Mouse (Mus musculus): Measurements from ENCODE around the gene Vmn1r202. TPM values are rescaled to one million over a fixed set of nuclear protein-coding genes. Genes with fewer than 3 reads are reported as not detected.
"Not testable (repeated sequence)": the region's sequence is repeated elsewhere in the genome, so short reads cannot be mapped to it uniquely, and the experiment has no call there.

Gene Vmn1r202
- polyA plus RNA-seq (2011; ENCODE audit: insufficient read depth, insufficient read length, low read depth, missing spikeins) = 0.17 TPM in 1 of 2 replicates, not detected in the other

DNA sequence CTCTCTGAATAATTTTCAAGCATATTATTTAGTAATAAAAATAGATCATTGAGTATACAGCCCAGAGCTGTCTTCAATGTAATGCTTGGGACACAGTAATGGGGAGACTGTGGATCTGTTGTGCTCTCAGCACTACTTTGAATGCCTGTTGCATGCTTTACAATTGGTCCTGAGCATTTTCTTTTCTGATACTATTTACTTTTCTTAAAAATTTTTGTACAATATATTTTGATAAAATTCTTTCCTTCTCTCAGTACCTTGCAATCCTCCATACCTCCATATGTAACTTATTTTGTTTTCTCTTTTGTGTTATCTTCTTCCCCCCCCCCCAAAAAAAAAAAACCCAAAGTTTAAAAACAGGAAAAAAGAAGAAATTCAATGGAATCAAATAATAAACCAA is at the start of gene Vmn1r202:
Vmn1r202 (minus strand) TSS at position 101 of the 400 bp plus-strand sequence.
- H3K27me3 ChIP-seq (ENCODE audit: control insufficient read depth, insufficient read depth, low read length, poor library complexity, severe bottlenecking) = no peaks in the 10 kb centered on the region
- H3K36me3 ChIP-seq (ENCODE audit: control insufficient read depth, insufficient read depth, low read length, poor library complexity, severe bottlenecking) = no peaks in the 10 kb centered on the region
- no peak within 1 kb of the TSS for H3K4me3 ChIP-seq (ENCODE audit: low read depth, low read length)
- H3K9ac ChIP-seq (ENCODE audit: low read depth, poor library complexity, severe bottlenecking) = no peak within 1 kb of the TSS
- H3K4me1 ChIP-seq (ENCODE audit: control insufficient read depth, insufficient read depth, low read length) = no peaks in the 10 kb centered on the region
- H3K27ac ChIP-seq (ENCODE audit: insufficient read depth, low read length) = no peak within 1 kb of the TSS
- no peak for TF ChIP-seq CTCF (IDR thresholded peaks at IDR 0.05; ENCODE audit: low read depth, low read length)
- no peak for TF ChIP-seq POLR2A (IDR thresholded peaks at IDR 0.05; ENCODE audit: insufficient read depth, low read length)
- TF ChIP-seq EP300 (IDR thresholded peaks at IDR 0.05; ENCODE audit: insufficient read depth, low read depth, low read length) = no peak
- no peaks in the 10 kb centered on the region for H3K9me3 ChIP-seq (replicated peaks; ENCODE audit: control insufficient read depth, insufficient read depth, low read length, poor library complexity, severe bottlenecking)

DNA sequence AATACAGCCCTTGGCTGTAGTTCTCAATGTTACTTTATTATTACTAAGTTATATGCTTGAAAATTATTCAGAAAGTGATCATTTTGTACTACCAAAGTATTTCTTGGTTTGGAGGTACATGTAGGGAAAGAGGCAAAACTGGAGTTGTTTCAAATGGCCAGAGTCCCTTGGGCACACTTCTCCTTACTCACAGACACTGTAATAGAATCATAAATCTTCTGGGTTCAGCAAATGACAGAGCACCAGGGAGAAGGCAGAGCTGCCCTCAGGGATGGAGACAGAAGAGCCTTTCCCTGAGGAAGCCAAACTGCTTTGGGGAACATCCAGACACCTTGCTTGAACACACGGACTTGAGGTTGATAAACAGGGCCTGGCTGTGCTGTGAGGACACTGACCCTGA is 47.7 kb upstream of the Vmn1r202 start, which contains the start of gene Vmn1r204:
Vmn1r204 (plus strand) TSS at position 301 of the 400 bp plus-strand sequence.
- not testable (repeated sequence) for H3K27ac ChIP-seq (ENCODE audit: insufficient read depth, low read length)

DNA sequence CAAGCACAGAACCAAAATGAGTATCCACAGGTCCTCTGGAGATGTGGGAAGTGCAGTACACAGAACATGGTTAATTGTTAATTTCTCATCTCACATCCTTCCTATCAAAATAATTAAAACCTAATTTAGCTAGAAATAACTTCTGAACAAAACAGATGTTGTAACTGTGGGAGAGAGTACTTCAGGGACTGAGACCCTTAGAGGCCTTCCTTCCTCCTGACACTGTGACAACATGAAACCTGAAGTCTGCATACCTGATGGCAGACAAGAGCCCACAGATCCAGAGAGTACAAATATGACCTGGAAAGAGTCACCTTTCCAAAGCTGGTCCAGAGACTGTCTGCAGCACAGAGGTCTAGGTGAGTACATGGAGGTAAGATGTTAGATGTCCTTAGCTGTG is 12.6 kb upstream of the Vmn1r202 start, which contains the start of gene Vmn1r203:
Vmn1r203 (plus strand) TSS at position 301 of the 400 bp plus-strand sequence.
- H3K4me1 ChIP-seq (ENCODE audit: control insufficient read depth, insufficient read depth, low read length) = no peaks in the 10 kb centered on the region
- H3K9me3 ChIP-seq (replicated peaks; ENCODE audit: control insufficient read depth, insufficient read depth, low read length, poor library complexity, severe bottlenecking) = 0 out of 2 replicates have a peak, but pooled peaks cover 3% of the 10 kb centered on the region
- no peak within 1 kb of the TSS for H3K9ac ChIP-seq (ENCODE audit: low read depth, poor library complexity, severe bottlenecking)
- no peak within 1 kb of the TSS for H3K4me3 ChIP-seq (ENCODE audit: low read depth, low read length)
- H3K36me3 ChIP-seq (ENCODE audit: control insufficient read depth, insufficient read depth, low read length, poor library complexity, severe bottlenecking) = no peaks in the 10 kb centered on the region
- TF ChIP-seq EP300 (IDR thresholded peaks at IDR 0.05; ENCODE audit: insufficient read depth, low read depth, low read length) (no peak), CTCF (IDR thresholded peaks at IDR 0.05; ENCODE audit: low read depth, low read length) (no peak), POLR2A (IDR thresholded peaks at IDR 0.05; ENCODE audit: insufficient read depth, low read length) (no peak)
- H3K27ac ChIP-seq (ENCODE audit: insufficient read depth, low read length) = no peak within 1 kb of the TSS
- no peaks in the 10 kb centered on the region for H3K27me3 ChIP-seq (ENCODE audit: control insufficient read depth, insufficient read depth, low read length, poor library complexity, severe bottlenecking)

More for the DNA sequence above, 47.7 kb upstream of the Vmn1r202 start, which contains the start of gene Vmn1r204:
- not testable (repeated sequence) for H3K36me3 ChIP-seq (ENCODE audit: control insufficient read depth, insufficient read depth, low read length, poor library complexity, severe bottlenecking); H3K4me3 ChIP-seq (ENCODE audit: low read depth, low read length); H3K27me3 ChIP-seq (ENCODE audit: control insufficient read depth, insufficient read depth, low read length, poor library complexity, severe bottlenecking); H3K9ac ChIP-seq (ENCODE audit: low read depth, poor library complexity, severe bottlenecking); H3K4me1 ChIP-seq (ENCODE audit: control insufficient read depth, insufficient read depth, low read length); H3K9me3 ChIP-seq (replicated peaks; ENCODE audit: control insufficient read depth, insufficient read depth, low read length, poor library complexity, severe bottlenecking)

DNA sequence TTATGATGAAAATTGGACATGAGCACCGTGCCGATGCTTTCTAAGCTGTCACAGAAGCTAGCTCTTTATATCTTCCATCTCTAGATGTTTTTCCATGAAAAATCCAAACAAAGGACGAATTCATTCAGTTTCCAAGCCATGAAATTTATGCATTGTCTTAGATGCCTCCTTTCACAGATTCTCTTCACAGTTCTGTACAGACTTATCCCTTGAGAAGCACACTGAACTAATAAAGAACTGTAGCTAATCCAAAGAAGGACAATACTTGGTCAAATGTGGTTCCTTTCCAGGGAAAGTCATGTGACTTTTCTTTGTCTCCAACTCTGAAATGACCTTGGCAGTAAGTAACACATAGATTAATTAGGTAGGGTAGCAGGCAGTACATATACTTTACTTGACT is 2.8 kb downstream of the Vmn1r202 start:
- Histone ChIP-seq H3K27me3 (ENCODE audit: control insufficient read depth, insufficient read depth, low read length, poor library complexity, severe bottlenecking) (no peaks in the 10 kb centered on the region), H3K9ac (ENCODE audit: low read depth, poor library complexity, severe bottlenecking) (no peak overlapping the region), H3K27ac (ENCODE audit: insufficient read depth, low read length) (no peak overlapping the region), H3K4me3 (ENCODE audit: low read depth, low read length) (no peak overlapping the region), H3K9me3 (replicated peaks; ENCODE audit: control insufficient read depth, insufficient read depth, low read length, poor library complexity, severe bottlenecking) (no peaks in the 10 kb centered on the region), H3K36me3 (ENCODE audit: control insufficient read depth, insufficient read depth, low read length, poor library complexity, severe bottlenecking) (no peaks in the 10 kb centered on the region), H3K4me1 (ENCODE audit: control insufficient read depth, insufficient read depth, low read length) (no peaks in the 10 kb centered on the region)
- TF ChIP-seq EP300 (IDR thresholded peaks at IDR 0.05; ENCODE audit: insufficient read depth, low read depth, low read length) (no peak), POLR2A (IDR thresholded peaks at IDR 0.05; ENCODE audit: insufficient read depth, low read length) (no peak), CTCF (IDR thresholded peaks at IDR 0.05; ENCODE audit: low read depth, low read length) (no peak)

DNA sequence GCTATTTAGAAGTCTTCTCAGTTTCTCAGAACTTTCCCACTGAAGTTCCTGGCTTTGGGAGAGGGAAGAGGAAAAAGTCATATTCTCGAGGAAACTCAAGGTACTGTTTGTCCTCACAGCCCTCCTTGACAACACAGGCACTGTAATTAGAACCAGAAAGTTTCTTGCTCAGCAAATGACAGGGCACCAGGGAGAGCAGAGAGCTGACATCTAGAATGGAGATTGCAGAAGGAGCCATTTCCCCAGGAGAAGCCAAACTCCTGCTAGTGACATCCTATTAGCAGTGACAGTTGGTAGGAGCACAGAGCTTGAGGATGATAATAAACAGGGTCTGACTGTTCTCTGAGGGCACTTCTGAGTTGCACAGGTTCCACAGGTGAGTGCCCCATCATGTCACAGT is 33.6 kb downstream of the Vmn1r202 start, which contains the start of gene Vmn1r201:
Vmn1r201 (plus strand) TSS at position 301 of the 400 bp plus-strand sequence.
- H3K4me3 ChIP-seq (ENCODE audit: low read depth, low read length) = no peak within 1 kb of the TSS
- no peaks in the 10 kb centered on the region for H3K9me3 ChIP-seq (replicated peaks; ENCODE audit: control insufficient read depth, insufficient read depth, low read length, poor library complexity, severe bottlenecking)
- no peak within 1 kb of the TSS for H3K9ac ChIP-seq (ENCODE audit: low read depth, poor library complexity, severe bottlenecking)
- no peak within 1 kb of the TSS for H3K27ac ChIP-seq (ENCODE audit: insufficient read depth, low read length)
- no peak for TF ChIP-seq CTCF (IDR thresholded peaks at IDR 0.05; ENCODE audit: low read depth, low read length)
- no peak for TF ChIP-seq EP300 (IDR thresholded peaks at IDR 0.05; ENCODE audit: insufficient read depth, low read depth, low read length)
- TF ChIP-seq POLR2A (IDR thresholded peaks at IDR 0.05; ENCODE audit: insufficient read depth, low read length) = no peak
- H3K27me3 ChIP-seq (ENCODE audit: control insufficient read depth, insufficient read depth, low read length, poor library complexity, severe bottlenecking) = no peaks in the 10 kb centered on the region
- H3K36me3 ChIP-seq (ENCODE audit: control insufficient read depth, insufficient read depth, low read length, poor library complexity, severe bottlenecking) = no peaks in the 10 kb centered on the region
- no peaks in the 10 kb centered on the region for H3K4me1 ChIP-seq (ENCODE audit: control insufficient read depth, insufficient read depth, low read length)

DNA sequence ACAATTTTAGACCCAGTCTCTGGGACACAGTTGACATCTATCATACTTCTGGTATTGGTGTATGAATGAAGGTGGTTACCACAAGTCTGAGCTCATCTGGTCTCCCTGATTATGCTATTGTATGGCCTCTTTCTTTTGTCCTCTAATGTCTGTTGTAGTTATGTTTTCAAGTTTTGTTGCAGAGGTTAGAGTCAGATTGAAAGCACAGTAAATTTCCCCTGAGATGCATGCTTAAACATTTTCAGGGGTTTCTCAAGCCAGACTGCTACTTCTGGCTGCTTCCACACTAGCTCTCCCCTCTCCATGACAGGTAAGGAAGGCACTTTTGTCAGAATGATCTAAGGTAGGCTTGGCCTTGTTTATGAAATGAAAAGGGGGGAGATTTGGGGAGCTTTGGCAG is 50.0 kb downstream of the Vmn1r202 start:
- H3K36me3 ChIP-seq (ENCODE audit: control insufficient read depth, insufficient read depth, low read length, poor library complexity, severe bottlenecking) = no peaks in the 10 kb centered on the region
- H3K4me3 ChIP-seq (ENCODE audit: low read depth, low read length) = no peak overlapping the region
- TF ChIP-seq POLR2A (IDR thresholded peaks at IDR 0.05; ENCODE audit: insufficient read depth, low read length) = no peak
- no peak for TF ChIP-seq CTCF (IDR thresholded peaks at IDR 0.05; ENCODE audit: low read depth, low read length)
- no peak for TF ChIP-seq EP300 (IDR thresholded peaks at IDR 0.05; ENCODE audit: insufficient read depth, low read depth, low read length)
- H3K9me3 ChIP-seq (replicated peaks; ENCODE audit: control insufficient read depth, insufficient read depth, low read length, poor library complexity, severe bottlenecking) = no peaks in the 10 kb centered on the region
- H3K27ac ChIP-seq (ENCODE audit: insufficient read depth, low read length) = no peak overlapping the region
- H3K4me1 ChIP-seq (ENCODE audit: control insufficient read depth, insufficient read depth, low read length) = no peaks in the 10 kb centered on the region
- H3K9ac ChIP-seq (ENCODE audit: low read depth, poor library complexity, severe bottlenecking) = no peak overlapping the region
- no peaks in the 10 kb centered on the region for H3K27me3 ChIP-seq (ENCODE audit: control insufficient read depth, insufficient read depth, low read length, poor library complexity, severe bottlenecking)

Other genes with a start within 250 kb of the Vmn1r202 start
- not detected in 2 replicates for gene Vmn1r195, start 234.9 kb downstream of the Vmn1r202 start, polyA plus RNA-seq (2011; ENCODE audit: insufficient read depth, insufficient read length, low read depth, missing spikeins)
- not detected in 2 replicates for gene Vmn1r196, start 215.5 kb downstream of the Vmn1r202 start, polyA plus RNA-seq (2011; ENCODE audit: insufficient read depth, insufficient read length, low read depth, missing spikeins)
- gene Vmn1r197, start 180.8 kb downstream of the Vmn1r202 start, polyA plus RNA-seq (2011; ENCODE audit: insufficient read depth, insufficient read length, low read depth, missing spikeins) = 0.12 TPM in 1 of 2 replicates, not detected in the other
- gene Vmn1r198, start 155.0 kb downstream of the Vmn1r202 start, polyA plus RNA-seq (2011; ENCODE audit: insufficient read depth, insufficient read length, low read depth, missing spikeins) = not detected in 2 replicates
- gene Vmn1r199, start 125.6 kb downstream of the Vmn1r202 start, polyA plus RNA-seq (2011; ENCODE audit: insufficient read depth, insufficient read length, low read depth, missing spikeins) = not detected in 2 replicates
- gene Vmn1r200, start 115.0 kb downstream of the Vmn1r202 start, polyA plus RNA-seq (2011; ENCODE audit: insufficient read depth, insufficient read length, low read depth, missing spikeins) = not detected in 2 replicates
- 0.12 TPM in 1 of 2 replicates, not detected in the other for gene Vmn1r201, start 33.5 kb downstream of the Vmn1r202 start, polyA plus RNA-seq (2011; ENCODE audit: insufficient read depth, insufficient read length, low read depth, missing spikeins)
- not detected in 2 replicates for gene Vmn1r203, start 12.7 kb upstream of the Vmn1r202 start, polyA plus RNA-seq (2011; ENCODE audit: insufficient read depth, insufficient read length, low read depth, missing spikeins)
- gene Vmn1r204, start 47.8 kb upstream of the Vmn1r202 start, polyA plus RNA-seq (2011; ENCODE audit: insufficient read depth, insufficient read length, low read depth, missing spikeins) = not detected in 2 replicates
- gene Vmn1r205, start 87.6 kb upstream of the Vmn1r202 start, polyA plus RNA-seq (2011; ENCODE audit: insufficient read depth, insufficient read length, low read depth, missing spikeins) = not detected in 2 replicates
- gene Vmn1r206, start 118.9 kb upstream of the Vmn1r202 start, polyA plus RNA-seq (2011; ENCODE audit: insufficient read depth, insufficient read length, low read depth, missing spikeins) = not detected in 2 replicates
- gene Vmn1r207-ps, start 224.2 kb upstream of the Vmn1r202 start, polyA plus RNA-seq (2011; ENCODE audit: insufficient read depth, insufficient read length, low read depth, missing spikeins) = not detected in 2 replicates

Data from ES-Bruce4 (cell line).